Mouse (Mus musculus) T-helper 2 cell (primary cell): Measurements from ENCODE around the gene Srgap3.

Source experiments
- in situ Hi-C: fragments of 300-600 bp; cut with MboI, MseI; formaldehyde crosslinking; loops from one replicate; pipeline ENCODE4 v1.15.1; 2025; ENCODE audit warnings: high pct_unique_total_duplicates

The Srgap3 gene

DNA sequence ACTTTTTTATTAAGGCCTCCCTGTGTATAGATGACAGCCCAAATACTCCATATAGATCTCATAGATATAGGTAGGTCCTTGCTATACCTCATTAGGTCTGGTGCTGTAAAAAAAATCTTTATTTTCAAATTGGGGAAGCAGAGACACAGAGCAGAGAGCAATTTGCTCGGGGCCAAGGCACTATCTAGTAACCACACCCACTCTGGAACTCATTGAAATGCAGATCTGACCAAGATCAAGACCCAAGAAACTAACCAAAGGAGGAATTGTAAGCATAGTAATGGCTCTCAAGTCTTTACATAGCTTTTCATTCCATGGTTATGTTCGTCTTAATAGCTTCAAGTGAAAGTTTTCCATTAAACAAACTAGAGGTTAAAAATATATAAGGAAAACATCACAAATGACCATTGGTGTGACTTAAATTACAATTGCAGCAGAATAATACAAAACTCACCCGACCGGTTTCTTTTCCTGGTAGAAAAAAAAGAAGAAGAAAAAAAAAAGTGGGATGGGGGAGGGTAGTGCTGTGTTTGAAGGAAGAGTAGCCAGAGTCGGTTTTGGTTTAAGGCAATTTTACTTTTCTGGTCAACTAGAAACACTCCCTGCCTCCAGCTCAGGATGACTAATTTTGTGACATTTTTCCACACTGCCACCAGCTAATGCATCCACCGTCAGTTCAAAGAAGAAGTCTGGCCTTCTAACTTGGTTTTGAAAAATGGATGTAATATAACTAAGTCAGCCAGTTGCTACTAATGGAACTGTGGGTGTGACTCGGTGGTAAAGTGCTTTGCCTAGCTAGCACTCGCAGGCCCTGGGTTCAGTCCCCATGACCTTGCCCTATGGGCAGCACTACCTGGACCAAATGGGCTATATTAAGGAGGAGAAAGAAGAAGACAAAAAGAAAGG lies 3.4 kb upstream of the Srgap3 start:
- in situ Hi-C loops, result no loop called here

DNA sequence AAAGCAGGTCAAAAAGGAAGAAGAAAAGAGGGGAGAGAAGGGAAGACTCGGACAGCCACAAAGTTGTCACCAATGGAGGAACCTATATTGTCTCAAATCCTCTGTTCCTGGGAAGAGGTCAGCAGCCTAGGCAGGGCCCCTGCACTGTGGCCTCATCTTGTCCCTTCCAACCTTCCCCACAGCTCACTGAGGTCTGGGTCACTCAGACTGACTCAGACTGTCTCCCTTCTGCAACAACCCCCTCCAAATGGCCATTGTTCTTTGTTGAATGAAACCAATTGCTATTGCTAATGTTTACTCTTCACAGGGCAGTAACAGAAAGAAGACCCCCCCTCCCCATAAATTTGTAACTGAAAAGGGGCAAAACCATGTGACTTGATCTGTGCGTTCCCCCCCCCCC lies 2.2 kb upstream of the Srgap3 start:
- in situ Hi-C loops, result no loop called here

DNA sequence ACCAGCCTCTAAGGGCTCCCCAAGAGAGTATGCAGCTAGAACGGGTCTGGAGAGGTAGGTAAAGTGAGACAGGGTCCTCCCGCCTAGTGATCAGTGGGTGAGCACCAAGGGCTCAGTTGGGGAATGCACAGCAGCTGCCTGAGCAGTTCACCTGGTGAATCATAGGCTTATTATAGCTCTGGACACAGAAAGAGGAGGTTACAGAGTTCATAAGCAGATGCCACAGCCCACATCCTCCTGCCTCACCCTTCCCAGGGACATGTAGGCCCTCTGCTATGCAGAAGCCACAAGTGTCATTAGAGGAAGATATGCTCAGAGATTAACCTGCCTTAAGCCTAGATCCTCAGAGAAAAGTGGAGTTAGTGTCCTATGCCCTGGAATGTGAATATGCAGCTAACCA lies 1.4 kb upstream of the Srgap3 start:
- in situ Hi-C loops, result no loop called here

DNA sequence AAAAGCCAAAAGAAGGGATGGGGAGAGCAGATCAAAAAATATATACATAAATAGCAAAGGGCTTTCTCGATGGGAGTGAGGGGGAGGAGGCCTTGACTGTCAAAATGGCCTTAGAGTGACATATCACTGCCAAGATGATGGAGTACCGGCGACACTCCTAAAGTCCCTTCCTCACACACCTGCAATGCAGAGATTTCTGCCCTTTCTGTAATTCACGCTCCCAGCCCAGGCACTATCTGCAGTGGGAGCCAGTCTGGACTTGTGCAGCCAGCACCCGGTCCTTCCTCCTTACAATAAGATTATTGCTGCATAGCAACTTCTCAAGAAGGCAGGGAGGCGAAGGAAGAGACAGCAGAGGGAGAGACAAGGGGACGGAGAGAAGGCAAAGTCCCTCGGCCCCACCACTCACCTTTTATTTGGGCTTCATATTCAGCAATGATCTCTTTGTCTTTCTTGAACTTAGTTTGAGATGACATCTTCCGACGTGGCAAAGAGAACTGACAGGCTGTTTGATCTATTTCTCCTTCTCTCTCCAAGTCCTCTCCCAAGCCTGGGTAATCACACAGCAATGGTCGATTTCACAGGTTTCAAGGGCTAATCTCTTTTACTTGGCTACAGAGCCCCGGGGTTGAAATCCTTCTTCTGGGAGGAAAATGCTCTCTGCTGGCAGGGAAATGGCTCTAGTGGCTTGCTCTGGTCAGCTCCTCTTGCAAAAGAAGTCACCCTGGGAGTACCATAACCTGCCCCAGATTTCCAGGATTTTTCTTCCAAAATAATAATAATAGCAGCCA lies 850 bp downstream of the Srgap3 start:
- in situ Hi-C loops, result no loop called here

GRCm38 (mm10) chr6:112945181-112945751 lies 1.8 kb downstream of the Srgap3 start:
- in situ Hi-C loops, result no loop called here

- in situ Hi-C loops, result no loop called here
These were observed 3.3 kb downstream of the Srgap3 start for GRCm38 (mm10) chr6:112943596-112944245.

DNA sequence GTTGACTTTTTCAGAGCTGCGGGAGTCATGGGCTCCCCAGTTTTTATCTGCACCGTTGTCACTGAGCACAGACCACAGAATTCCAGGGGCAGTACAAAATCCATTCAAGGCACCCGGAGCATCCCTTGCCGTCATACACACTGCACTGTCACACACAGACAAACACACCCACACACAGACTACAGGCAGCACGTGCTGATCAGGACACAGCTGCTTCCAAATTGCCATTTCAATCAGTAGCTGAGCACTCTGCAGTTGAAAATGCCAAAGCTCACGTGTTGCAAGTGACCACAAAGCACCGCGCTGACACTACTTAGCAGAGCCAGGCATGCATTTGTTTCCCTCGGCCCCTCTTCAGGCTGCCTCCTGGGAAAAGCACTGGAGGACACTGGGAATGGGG lies 7.8 kb downstream of the Srgap3 start:
- in situ Hi-C loops, result no loop called here

GRCm38 (mm10) chr6:112937791-112938190 lies 9.3 kb downstream of the Srgap3 start:
- in situ Hi-C loops, result no loop called here

DNA sequence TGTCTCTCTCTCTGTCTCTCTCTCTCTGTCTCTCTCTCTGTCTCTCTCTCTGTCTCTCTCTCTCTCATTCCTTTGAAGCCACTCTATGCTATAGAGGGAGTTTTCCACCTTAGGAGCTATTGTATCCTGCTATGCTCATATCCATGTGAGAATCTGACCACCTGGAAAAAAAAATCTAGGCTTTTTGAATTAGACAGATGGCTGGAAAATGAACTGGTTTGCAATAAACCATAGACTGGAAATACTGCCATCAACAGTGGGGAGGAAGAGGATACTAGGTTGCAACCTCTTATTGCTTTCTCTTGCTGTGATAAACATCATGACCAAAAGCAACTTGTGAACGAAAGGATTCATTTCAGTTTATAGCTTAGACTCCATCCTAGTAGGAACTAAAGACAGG lies 12.6 kb downstream of the Srgap3 start:
- in situ Hi-C loops, result no loop called here

DNA sequence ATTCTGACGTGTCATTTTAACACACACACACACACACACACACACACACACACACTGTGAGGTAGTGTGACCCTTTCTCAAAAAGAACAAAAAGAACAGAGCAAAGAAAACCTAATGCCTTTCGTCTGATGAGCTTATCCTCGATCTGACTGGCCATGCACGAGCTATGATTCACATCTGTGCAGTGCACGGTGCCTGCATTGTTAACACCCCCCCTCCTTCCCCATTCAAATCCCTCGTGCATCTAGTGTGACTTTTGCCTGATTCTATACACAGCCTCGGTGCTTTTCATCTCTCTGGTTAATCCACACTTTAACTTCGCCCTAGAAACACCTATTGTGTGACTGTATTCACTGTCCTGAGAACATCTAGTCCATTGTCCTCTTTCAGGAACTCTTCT lies 14.5 kb downstream of the Srgap3 start:
- in situ Hi-C loops, result no loop called here

GRCm38 (mm10) chr6:112930011-112930451 lies 17.0 kb downstream of the Srgap3 start:
- in situ Hi-C loops, result no loop called here

DNA sequence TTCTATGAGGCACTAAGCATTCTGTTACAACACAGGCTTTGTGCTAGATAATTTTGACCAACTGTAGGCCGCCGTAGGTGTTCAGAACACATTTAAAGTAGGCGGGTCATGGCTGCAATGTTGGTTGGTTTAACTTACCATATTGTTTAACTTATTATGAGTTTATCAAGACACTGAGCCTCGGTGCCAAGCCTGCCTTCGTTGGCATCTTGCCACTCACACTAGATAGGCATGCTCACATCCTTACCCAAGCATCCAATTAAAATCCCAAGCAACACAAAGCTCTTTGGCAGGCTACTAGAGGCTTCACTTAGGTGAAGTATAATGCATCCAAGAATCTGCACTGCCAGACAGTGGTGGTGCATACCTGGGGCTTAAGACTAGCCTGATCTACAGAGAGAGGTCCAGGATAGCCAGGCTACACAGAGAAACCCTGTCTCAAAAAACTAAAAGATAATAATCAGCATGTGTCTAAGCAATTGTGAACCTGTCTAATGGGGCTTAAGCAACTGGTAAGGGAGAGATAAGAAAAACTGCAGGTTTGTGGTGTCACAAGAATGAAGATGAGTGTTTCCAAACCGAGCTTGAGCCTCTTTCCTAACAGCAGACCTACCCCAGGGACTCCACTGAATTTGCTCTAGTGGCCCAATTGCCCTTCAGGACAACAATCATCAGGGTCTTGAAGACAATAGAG lies 17.6 kb downstream of the Srgap3 start:
- in situ Hi-C loops, result no loop called here

DNA sequence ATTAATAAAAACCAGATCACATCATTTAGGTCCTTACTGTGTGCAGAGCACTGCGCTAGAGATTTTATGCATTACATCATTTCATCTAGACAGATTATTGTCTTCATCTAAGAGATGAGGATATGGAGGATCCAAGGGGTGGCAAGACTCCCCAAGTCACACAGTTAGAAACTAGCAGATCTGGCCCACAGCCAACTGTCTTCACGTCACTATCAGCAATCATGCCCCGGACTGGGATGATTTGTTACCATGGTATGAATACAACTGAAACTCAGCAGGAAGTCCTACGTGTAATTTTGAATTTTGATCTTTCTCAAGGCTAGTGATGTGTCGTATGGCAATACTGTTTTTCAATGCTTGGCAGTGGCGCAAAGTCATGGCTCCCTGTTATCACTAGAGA lies 18.2 kb downstream of the Srgap3 start:
- in situ Hi-C loops, result no loop called here

DNA sequence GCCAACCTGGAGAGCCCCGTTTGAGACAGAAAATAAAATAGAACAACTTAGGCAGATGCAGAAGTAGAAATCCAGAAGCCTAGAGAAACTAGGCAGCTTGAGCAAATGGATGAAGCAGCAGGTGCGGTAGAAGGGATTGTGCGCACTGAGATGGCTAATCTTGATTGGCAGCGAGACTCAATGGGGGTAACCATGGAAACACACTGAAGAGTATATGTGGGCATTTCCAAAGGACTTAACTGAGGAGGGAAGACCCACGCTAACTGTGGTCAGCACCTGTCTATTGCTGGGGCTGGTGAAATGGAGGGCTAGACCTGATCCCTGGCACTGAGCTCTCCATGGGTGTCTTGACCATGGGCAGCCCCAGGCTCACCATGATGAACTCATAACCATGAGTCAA lies 19.7 kb downstream of the Srgap3 start:
- in situ Hi-C loops, result no loop called here

- in situ Hi-C loops, result no loop called here
These were observed 21.1 kb downstream of the Srgap3 start for GRCm38 (mm10) chr6:112926011-112926410.

DNA sequence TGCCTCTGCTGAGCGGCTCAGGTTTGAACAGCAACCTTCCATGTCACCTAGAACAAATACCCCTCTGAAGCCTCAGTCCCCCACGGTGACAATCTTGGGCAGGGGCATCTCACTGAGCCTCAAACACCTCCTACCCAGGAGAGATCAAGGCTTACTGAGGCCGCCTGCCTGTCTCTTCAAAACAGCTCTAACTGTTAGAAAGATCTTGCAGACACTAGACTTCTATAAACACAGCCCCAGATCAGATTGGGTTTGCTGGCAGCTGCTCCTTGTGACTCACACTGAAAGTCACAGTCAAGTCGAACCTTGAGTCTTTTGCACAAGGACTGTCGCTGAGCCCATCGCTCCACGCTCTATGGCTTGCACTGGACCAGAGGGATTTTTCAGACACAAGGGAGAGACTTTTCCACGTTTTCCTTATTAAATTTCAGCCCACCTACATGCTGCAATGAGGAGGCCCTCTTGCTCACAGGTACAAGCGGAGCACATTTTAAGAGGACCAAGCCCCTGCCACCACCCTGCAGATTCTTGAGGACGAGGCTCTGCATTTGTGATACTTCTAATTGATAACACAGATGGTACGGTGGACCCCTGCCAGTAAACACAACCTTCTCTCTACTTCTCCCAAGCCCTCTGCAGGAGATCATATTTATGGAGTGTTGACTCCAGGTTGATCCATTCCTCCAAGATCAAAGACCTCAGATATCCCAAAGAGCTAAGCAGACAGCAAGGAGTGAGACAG lies 21.7 kb downstream of the Srgap3 start:
- in situ Hi-C loops, result no loop called here

DNA sequence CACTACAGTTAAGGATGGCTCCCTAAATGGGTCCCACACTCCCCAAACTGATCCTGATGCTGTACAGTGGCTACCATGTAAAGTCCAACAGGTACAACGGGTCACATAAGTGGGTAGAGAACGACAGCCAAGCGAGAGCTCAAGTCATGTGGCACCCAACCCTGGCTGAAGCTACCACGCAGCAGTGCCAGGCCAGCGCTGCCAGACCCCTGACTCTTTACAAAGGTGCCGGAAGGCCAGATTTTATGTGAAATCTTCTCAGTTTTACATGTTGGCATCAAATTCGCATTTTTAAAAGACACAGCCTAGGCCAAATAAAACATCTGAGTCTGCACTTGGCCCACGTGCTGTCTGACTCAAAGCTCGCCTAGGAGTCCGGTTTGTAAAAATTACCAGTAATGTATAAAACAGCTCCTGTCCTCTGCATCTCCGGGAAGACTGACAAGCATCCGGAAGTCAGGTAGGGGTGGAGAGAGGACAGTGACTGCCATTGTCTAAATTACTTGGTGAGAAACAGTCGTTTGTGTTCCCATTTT lies 22.4 kb downstream of the Srgap3 start:
- in situ Hi-C loops, result no loop called here

DNA sequence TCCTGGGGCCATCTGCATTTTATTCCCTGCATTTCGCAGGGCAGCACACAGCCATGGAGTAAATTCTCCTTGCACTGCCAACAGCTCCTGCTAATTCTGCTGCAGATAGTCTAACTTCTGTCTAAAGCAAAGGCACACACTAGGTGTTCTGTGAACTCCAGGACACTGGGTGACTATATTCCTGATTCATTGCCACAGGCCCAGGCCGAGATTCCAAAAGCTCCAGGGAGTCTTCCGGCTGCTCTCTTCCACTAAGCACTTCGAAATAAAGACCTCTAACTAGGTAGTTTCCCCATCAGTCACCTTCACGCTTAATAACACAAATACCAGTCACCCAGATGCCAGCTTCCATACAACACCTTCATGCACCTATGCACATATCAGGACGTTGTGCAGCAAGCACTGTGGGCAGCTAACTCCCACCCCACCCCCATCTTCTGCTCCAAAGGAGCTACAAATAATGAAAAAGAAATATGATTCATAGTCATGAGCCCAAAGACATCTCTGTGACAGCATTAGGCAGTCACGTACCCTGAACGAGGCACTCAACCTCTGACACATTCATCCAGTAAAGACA lies 26.4 kb downstream of the Srgap3 start:
- in situ Hi-C loops, result no loop called here

GRCm38 (mm10) chr6:112917717-112918116 lies 29.3 kb downstream of the Srgap3 start:
- in situ Hi-C loops, result no loop called here

DNA sequence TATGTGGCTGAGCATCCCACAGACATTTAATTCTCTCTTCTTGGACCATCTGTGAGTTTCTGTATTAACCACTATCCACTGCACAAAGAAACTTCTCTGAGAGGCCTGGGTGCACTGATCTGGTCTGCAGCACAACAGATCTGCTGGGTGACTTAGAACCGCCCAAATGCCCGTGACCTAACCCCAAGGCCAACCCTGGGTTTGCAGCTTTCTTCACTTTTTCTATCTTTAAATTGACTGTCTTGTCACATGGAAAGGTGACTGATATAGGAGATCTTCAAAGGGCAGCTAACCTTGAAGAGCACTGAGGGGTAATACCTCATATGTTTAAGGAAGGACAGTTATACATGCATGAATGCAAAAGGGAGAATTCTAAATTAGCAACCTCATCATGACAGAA lies 30.8 kb downstream of the Srgap3 start:
- in situ Hi-C loops, result no loop called here
